Mouse (Mus musculus) heart, postnatal 10 days (tissue): ENCODE results near the gene Espn. TPM values are rescaled to one million over a fixed set of nuclear protein-coding genes. Genes with fewer than 3 reads are reported as not detected.

Experiments
- DNase-seq, 2 experiments: peaks; one replicate each; pipeline ENCODE4 v3.0.0; 2021
- intact Hi-C: fragments of 180-260 bp; cut with DNase I; formaldehyde crosslinking; loops from one replicate; pipeline ENCODE4 v1.15.1; 2025
- total RNA-seq, 2 experiments: library from RNA; stranded (reverse); gene quantifications; 2 replicates each; pipeline ENCODE4 v1.2.3; 2021

The Espn gene
- total RNA-seq, 2 experiments from 2014 or later, result 1.3 to 1.4 TPM

DNA sequence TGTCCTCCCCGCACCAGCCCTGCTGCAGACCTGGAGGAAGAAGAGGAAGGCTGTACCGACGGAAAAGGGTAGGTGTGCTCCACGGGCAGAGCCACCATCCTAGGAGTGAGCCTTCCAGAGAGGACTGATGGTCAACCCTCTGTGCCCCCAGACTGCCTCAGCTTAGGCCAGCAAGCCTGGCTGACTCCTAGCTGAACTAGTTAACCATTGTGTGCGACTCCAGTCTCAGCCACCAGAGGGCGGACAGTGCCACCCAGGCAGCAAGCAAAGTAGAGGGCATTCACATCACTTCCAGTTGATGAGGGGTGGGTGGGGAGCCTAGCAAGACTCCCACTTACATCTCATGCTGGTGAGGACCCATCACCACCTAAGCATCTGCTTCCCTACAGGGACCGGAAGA is 49.1 kb downstream of the Espn start:
- intact Hi-C loops, result no loop called here
- DNase-seq, result peak; percentile 78 to 87

DNA sequence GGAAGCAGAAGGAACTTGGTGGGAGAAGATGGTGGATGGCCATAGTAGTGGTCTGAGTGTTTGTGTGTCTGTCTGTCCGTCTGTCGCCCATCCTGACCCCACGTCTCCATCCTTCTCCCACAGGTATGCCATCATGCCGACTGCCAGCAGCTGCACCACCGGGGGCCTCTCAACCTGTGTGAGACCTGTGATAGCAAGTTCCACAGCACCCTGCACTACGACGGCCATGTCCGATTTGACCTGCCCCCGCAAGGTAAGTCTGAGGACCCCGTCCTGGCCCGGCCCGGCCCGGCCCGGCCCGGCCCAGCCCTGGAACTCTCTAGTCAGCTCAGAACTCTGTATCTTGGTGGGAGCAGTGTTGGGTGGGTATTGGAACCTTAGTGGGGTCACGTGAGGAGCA is 50.2 kb downstream of the Espn start:
- intact Hi-C loops, result no loop called here
- no peak for DNase-seq

GRCm38 (mm10) chr4:152101081-152101653 is 51.0 kb downstream of the Espn start:
- DNase-seq, result peak in 1 of 2 experiments; percentile 35

GRCm38 (mm10) chr4:152100541-152100940 is 51.6 kb downstream of the Espn start:
- DNase-seq, result no peak
- intact Hi-C loops, result no loop called here

More at GRCm38 (mm10) chr4:152101081-152101653, 51.0 kb downstream of the Espn start:
- intact Hi-C loops, result no loop called here

DNA sequence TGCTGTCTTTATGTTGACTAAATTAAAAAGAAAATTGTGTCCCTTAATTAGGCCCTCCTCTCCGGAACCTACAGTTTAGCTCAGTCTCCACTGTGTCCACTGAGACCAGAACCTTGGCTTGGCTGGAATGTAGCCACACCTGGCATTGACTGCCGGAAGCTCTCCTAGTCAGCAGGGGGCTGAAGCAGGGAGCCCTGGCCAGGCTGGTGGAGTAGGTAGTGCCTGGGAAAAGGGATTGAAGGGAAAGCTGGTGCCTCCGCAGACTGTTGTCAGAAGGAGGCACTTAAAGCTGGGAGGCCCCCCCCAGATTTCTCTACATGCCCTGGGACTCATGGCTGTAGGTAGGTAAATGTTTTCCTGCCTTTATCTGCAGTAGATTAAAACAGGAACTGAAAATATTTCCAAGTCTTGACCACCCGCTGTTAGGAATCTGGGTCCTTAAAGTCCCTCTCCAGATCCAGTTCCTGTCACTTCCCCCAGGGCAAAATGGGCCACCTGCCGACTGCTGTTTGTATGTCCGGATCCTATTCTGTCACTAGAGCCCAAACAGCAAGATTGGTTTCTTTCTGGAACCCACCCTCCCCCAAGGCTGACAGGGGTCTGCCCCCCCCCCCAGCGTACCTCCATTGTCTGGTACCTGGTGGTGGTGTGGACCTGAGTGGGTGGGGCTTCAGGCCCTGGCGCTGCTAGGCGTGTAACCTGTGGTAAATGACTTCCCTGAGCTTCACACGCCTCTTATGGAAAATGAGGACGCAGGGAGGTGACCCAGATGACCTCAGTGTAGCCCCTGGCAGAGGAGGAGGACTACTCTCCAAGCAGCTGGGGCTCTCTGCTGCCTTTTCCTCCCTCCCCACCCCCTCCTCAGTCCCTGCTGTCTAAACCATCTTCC is 54.0 kb downstream of the Espn start:
- intact Hi-C loops, result loop anchor here (2.0 kb wide), 2 partner anchors 59 to 117 kb away; partner anchors contain the start of genes Nol9 and Tas1r1
- no peak for DNase-seq

GRCm38 (mm10) chr4:152096927-152097326 is 55.2 kb downstream of the Espn start:
- intact Hi-C loops, result loop anchor here (2.0 kb wide), 2 partner anchors 58 to 116 kb away; partner anchors contain the start of genes Nol9 and Tas1r1
- DNase-seq, result peak in 1 of 2 experiments; percentile 44

DNA sequence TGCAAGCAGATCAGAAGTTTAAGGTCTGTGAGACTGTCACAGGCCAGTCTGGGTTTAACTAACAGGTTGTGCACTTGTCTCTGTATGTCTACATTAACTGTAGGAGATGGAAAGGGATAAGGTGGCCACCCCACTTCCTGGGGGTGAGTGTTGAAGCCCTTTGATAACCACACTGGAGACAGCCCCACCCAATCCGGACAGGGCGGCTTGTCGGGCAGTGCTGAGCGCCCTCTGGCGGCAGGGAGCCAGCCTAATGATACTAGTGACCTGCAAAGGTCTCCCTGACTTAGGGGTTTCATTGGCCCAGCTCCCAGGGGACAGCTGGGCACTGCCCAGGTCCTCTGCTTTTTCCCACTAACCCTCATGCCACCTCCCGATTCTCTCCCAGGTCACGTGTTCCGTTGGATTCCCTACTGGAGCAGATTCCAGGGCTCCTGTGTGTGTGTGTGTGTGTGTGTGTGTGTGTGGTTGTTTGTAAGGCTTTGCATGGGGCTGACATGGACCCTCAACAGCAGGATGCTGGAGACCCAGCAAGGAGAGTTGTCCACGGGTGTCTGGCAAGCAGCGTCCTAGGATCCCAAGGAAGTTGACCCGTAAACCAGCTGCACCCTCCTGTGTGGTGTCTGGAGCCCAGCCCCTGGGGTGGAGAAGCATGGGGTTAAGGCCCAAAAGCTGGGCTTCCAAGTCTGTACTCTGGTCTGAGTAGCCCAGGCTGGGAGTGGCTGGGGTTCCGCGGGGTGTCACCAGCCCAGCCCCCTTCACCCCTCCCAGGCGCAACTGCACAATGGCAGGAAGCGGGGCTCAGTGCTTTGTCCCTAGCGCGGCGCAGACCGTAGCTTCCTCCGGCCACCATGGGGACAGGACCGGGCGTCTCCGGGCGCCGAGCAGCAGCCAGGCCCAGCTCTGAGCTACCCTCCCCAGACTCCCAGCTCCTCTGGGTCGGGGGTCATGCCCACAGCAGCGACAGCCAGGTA is 55.9 kb downstream of the Espn start:
- intact Hi-C loops, result loop anchor here (2.0 kb wide), 2 partner anchors 57 to 115 kb away; partner anchors contain the start of genes Nol9 and Tas1r1
- DNase-seq, result peak; percentile 82 to 87

DNA sequence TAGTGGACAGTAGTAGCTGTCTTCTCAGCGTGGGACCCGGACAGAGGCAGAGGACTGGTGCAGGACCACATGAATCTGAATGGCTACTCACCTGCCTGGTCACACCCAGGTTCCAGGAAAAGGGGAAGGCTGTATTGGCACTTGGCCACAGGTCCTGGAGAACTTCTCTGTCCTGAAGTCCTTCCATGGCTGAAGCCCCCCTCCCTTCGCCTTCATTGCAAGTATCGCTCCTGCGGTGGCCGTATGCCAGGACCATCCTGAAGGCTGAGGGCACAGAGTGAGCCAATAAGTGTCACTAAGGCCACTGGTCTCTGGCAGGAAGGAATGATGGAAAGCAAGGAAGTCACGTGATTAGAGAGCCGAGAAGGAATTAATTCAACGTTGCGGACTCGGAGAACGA is 57.9 kb downstream of the Espn start:
- DNase-seq, result no peak
- intact Hi-C loops, result no loop called here

- intact Hi-C loops, result no loop called here
- no peak for DNase-seq
These were observed 59.3 kb downstream of the Espn start for GRCm38 (mm10) chr4:152092751-152093293.

GRCm38 (mm10) chr4:152090191-152090590 is 62.0 kb downstream of the Espn start:
- DNase-seq, result no peak
- intact Hi-C loops, result no loop called here

DNA sequence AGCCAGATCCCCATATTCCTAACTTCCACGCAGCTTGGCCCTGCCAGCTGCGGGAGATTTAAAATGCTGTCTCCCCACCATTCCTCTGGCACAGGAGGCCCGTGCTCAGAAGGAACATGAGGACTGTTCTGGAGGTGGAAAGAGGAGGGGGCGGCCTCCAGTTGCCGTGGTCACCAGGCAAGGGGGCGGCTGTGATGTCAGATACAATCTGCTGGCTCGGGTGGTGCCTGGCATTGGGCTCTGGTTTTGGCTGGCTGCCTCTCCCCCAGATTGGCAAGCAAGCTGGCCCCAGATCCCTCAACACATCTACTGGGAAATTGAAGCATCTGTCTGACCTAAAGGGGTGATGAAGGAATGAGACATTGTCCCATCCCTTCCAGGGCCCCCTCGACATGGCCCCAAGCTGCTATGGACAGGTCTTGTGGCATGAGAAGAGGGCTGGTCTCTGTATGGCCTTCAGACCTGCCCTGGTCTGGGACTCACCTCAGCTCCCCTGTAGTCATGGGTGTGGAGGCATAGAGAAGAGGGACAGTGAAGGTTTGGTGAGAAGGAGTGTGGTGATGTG is 63.5 kb downstream of the Espn start:
- intact Hi-C loops, result no loop called here

GRCm38 (mm10) chr4:152088133-152088532 is 64.0 kb downstream of the Espn start:
- intact Hi-C loops, result no loop called here
- peak in 1 of 2 experiments; percentile 42 for DNase-seq

More for the DNA sequence above, 63.5 kb downstream of the Espn start:
- DNase-seq, result no peak

GRCm38 (mm10) chr4:152087211-152088081 is 64.7 kb downstream of the Espn start:
- intact Hi-C loops, result no loop called here
- DNase-seq, result no peak

- DNase-seq, result peak; percentile 73 to 75
- intact Hi-C loops, result no loop called here
These were observed 65.5 kb downstream of the Espn start for GRCm38 (mm10) chr4:152086505-152087210.

GRCm38 (mm10) chr4:152084616-152085015 is 67.6 kb downstream of the Espn start:
- no peak for DNase-seq
- intact Hi-C loops, result no loop called here

DNA sequence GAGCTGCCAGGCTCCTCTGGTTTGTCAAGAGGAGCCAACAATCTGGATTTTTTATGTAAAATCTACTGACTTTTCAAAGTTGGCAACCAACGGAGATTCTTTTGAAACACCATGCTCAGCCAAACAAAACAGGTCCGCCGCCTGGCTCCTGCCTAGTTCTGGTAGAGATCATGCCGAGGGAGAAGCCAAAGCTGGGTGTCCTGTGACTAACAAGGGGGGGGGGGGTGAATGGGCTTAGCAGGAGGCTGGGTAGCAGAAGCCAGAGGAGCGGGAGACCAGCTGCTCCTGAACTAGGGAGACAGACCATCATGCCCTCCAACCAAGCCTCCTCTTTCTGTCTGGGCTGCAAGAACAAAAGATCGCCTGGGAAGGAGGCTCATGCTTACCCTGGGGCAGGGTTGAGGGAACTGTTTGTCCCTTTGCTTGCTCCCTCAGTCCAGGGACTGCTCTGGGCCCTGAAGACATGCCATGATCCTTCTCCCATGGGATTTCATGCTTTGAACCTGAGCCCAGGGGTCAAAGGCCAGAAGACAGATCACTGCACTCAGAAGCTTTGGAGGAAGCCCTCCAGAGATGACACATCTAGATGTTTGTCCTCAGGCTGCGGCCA is 68.5 kb downstream of the Espn start:
- intact Hi-C loops, result no loop called here
- peak in 1 of 2 experiments; percentile 38 for DNase-seq

- intact Hi-C loops, result no loop called here
These were observed 72.2 kb downstream of the Espn start for GRCm38 (mm10) chr4:152079931-152080330.

GRCm38 (mm10) chr4:152079261-152079660 is 72.9 kb downstream of the Espn start:
- no peak for DNase-seq
- intact Hi-C loops, result no loop called here

More at GRCm38 (mm10) chr4:152079931-152080330, 72.2 kb downstream of the Espn start:
- DNase-seq, result no peak
